Mouse (Mus musculus): ENCODE measurements at regions not wholly inside any gene's neighbourhood (a gene's known extent, or its start where the extent isn't known, plus 50 kb on each side); places are given as distances from the start of the nearest gene placed in this dataset.

GRCm38 (mm10) chr7:113010150-113010549 is 56.4 kb downstream of the Rassf10 start:
- H3K4me1 ChIP-seq = no peaks in the 10 kb centered on the region
- H3K4me2 ChIP-seq = no peak overlapping the region
- no peak for ATAC-seq (ENCODE audit: low FRiP score)
- H3K36me3 ChIP-seq = no peaks in the 10 kb centered on the region
- H3K4me3 ChIP-seq (replicated peaks) = no peak overlapping the region
- 93% methylated on average over 1 of the region's 1 CpGs for WGBS
- no peak overlapping the region for H3K27ac ChIP-seq (replicated peaks)
- no peak overlapping the region for H3K9ac ChIP-seq (replicated peaks)
- H3K27me3 ChIP-seq (replicated peaks) = no peaks in the 10 kb centered on the region
- no peaks in the 10 kb centered on the region for H3K9me3 ChIP-seq (replicated peaks)

- no peak for ATAC-seq (ENCODE audit: low FRiP score)
- Histone ChIP-seq H3K27ac (replicated peaks) (no peak overlapping the region), H3K36me3 (no peaks in the 10 kb centered on the region), H3K4me2 (no peak overlapping the region), H3K9me3 (replicated peaks) (no peaks in the 10 kb centered on the region), H3K27me3 (replicated peaks) (no peaks in the 10 kb centered on the region), H3K4me3 (replicated peaks) (no peak overlapping the region), H3K4me1 (no peaks in the 10 kb centered on the region), H3K9ac (replicated peaks) (no peak overlapping the region)
- WGBS = 46% methylated on average over 8 of the region's 8 CpGs
These were observed 63.5 kb downstream of the Rassf10 start for GRCm38 (mm10) chr7:113017092-113017755.

GRCm38 (mm10) chr7:113021412-113021811 is 67.7 kb downstream of the Rassf10 start:
- H3K9ac ChIP-seq (replicated peaks) = no peak overlapping the region
- H3K9me3 ChIP-seq (replicated peaks) = no peaks in the 10 kb centered on the region
- H3K27me3 ChIP-seq (replicated peaks) = no peaks in the 10 kb centered on the region
- H3K4me2 ChIP-seq = no peak overlapping the region
- no peak for ATAC-seq (ENCODE audit: low FRiP score)
- no peaks in the 10 kb centered on the region for H3K36me3 ChIP-seq
- no peaks in the 10 kb centered on the region for H3K4me1 ChIP-seq
- 78% methylated on average over 5 of the region's 5 CpGs for WGBS
- H3K27ac ChIP-seq (replicated peaks) = no peak overlapping the region
- H3K4me3 ChIP-seq (replicated peaks) = no peak overlapping the region

- no peak for ATAC-seq (ENCODE audit: low FRiP score)
- no peak overlapping the region for H3K4me2 ChIP-seq
- H3K9me3 ChIP-seq (replicated peaks) = no peaks in the 10 kb centered on the region
- no peaks in the 10 kb centered on the region for H3K36me3 ChIP-seq
- H3K27me3 ChIP-seq (replicated peaks) = no peaks in the 10 kb centered on the region
- H3K9ac ChIP-seq (replicated peaks) = no peak overlapping the region
- 36% methylated on average over 2 of the region's 2 CpGs for WGBS
- H3K4me1 ChIP-seq = no peaks in the 10 kb centered on the region
- H3K4me3 ChIP-seq (replicated peaks) = no peak overlapping the region
- H3K27ac ChIP-seq (replicated peaks) = no peak overlapping the region
These were observed 68.8 kb downstream of the Rassf10 start for GRCm38 (mm10) chr7:113022516-113022915.

GRCm38 (mm10) chr7:113025758-113026157 is 72.0 kb downstream of the Rassf10 start:
- Histone ChIP-seq H3K27ac (replicated peaks) (no peak overlapping the region), H3K4me3 (replicated peaks) (no peak overlapping the region), H3K4me2 (no peak overlapping the region), H3K36me3 (no peaks in the 10 kb centered on the region), H3K9me3 (replicated peaks) (no peaks in the 10 kb centered on the region), H3K4me1 (no peaks in the 10 kb centered on the region), H3K27me3 (replicated peaks) (no peaks in the 10 kb centered on the region), H3K9ac (replicated peaks) (no peak overlapping the region)
- no peak for ATAC-seq (ENCODE audit: low FRiP score)
- WGBS = 92% methylated on average over 1 of the region's 1 CpGs

- Histone ChIP-seq H3K4me2 (no peak overlapping the region), H3K4me3 (replicated peaks) (no peak overlapping the region), H3K27me3 (replicated peaks) (no peaks in the 10 kb centered on the region), H3K36me3 (no peaks in the 10 kb centered on the region), H3K27ac (replicated peaks) (no peak overlapping the region), H3K9ac (replicated peaks) (no peak overlapping the region), H3K9me3 (replicated peaks) (no peaks in the 10 kb centered on the region), H3K4me1 (no peaks in the 10 kb centered on the region)
- 86% methylated on average over 10 of the region's 10 CpGs for WGBS
- no peak for ATAC-seq (ENCODE audit: low FRiP score)
These were observed 72.7 kb downstream of the Rassf10 start for GRCm38 (mm10) chr7:113026290-113027075.

- 70% methylated on average over 5 of the region's 5 CpGs for WGBS
- Histone ChIP-seq H3K27ac (replicated peaks) (no peak overlapping the region), H3K4me1 (no peaks in the 10 kb centered on the region), H3K9me3 (replicated peaks) (no peaks in the 10 kb centered on the region), H3K4me2 (no peak overlapping the region), H3K36me3 (no peaks in the 10 kb centered on the region), H3K27me3 (replicated peaks) (no peaks in the 10 kb centered on the region), H3K4me3 (replicated peaks) (no peak overlapping the region), H3K9ac (replicated peaks) (no peak overlapping the region)
- ATAC-seq (ENCODE audit: low FRiP score) = no peak
These were observed 73.5 kb downstream of the Rassf10 start for GRCm38 (mm10) chr7:113027125-113027801.

GRCm38 (mm10) chr7:113030053-113030752 is 76.4 kb downstream of the Rassf10 start:
- WGBS = 79% methylated on average over 5 of the region's 5 CpGs
- no peak overlapping the region for H3K4me2 ChIP-seq
- H3K27me3 ChIP-seq (replicated peaks) = no peaks in the 10 kb centered on the region
- ATAC-seq (ENCODE audit: low FRiP score) = no peak
- no peaks in the 10 kb centered on the region for H3K36me3 ChIP-seq
- no peak overlapping the region for H3K9ac ChIP-seq (replicated peaks)
- no peak overlapping the region for H3K4me3 ChIP-seq (replicated peaks)
- no peak overlapping the region for H3K27ac ChIP-seq (replicated peaks)
- no peaks in the 10 kb centered on the region for H3K9me3 ChIP-seq (replicated peaks)
- H3K4me1 ChIP-seq = no peaks in the 10 kb centered on the region

GRCm38 (mm10) chr7:113035751-113036150 is 82.0 kb downstream of the Rassf10 start:
- H3K4me3 ChIP-seq (replicated peaks) = no peak overlapping the region
- no peaks in the 10 kb centered on the region for H3K36me3 ChIP-seq
- no peaks in the 10 kb centered on the region for H3K27me3 ChIP-seq (replicated peaks)
- no peak overlapping the region for H3K27ac ChIP-seq (replicated peaks)
- H3K4me2 ChIP-seq = no peak overlapping the region
- H3K9ac ChIP-seq (replicated peaks) = no peak overlapping the region
- ATAC-seq (ENCODE audit: low FRiP score) = no peak
- H3K4me1 ChIP-seq = no peaks in the 10 kb centered on the region
- H3K9me3 ChIP-seq (replicated peaks) = no peaks in the 10 kb centered on the region
- WGBS = 91% methylated on average over 4 of the region's 4 CpGs

- Histone ChIP-seq H3K4me2 (no peak overlapping the region), H3K27ac (replicated peaks) (no peak overlapping the region), H3K9ac (replicated peaks) (no peak overlapping the region), H3K4me1 (no peaks in the 10 kb centered on the region), H3K9me3 (replicated peaks) (no peaks in the 10 kb centered on the region), H3K36me3 (no peaks in the 10 kb centered on the region), H3K4me3 (replicated peaks) (no peak overlapping the region), H3K27me3 (replicated peaks) (no peaks in the 10 kb centered on the region)
- WGBS = 84% methylated on average over 12 of the region's 12 CpGs
- ATAC-seq (ENCODE audit: low FRiP score) = no peak
These were observed 84.3 kb downstream of the Rassf10 start for GRCm38 (mm10) chr7:113037825-113038613.
